Mouse (Mus musculus) forebrain, embryonic 15.5 days (tissue): ENCODE measurements around the gene Plekhb2. TPM values are rescaled to one million over a fixed set of nuclear protein-coding genes. Genes with fewer than 3 reads are reported as not detected.
A peak's percentile ranks its signal among the peaks of the same experiment; 100 is the strongest.

Experiments used
- ATAC-seq: fragments of 200-750 bp; cut with Nextera tagmentation; replicated peaks from 2 replicates; pipeline ENCODE4 v1.8.0; 2017; ENCODE audit warnings: mild to moderate bottlenecking, moderate TSS enrichment, moderate library complexity
- H3K27ac ChIP-seq: fragments of 300-500 bp; sonication (generic); replicated peaks from 2 replicates; pipeline ENCODE4 v1.5.1; 2015; ENCODE audit warnings: mild to moderate bottlenecking, inconsistent platforms
- H3K27me3 ChIP-seq: fragments of 300-500 bp; sonication (generic); 2 replicates; pipeline ENCODE4 v1.6.1; 2015; ENCODE audit warnings: inconsistent platforms
- H3K36me3 ChIP-seq: fragments of 300-500 bp; sonication (generic); 2 replicates; pipeline ENCODE4 v1.6.1; 2015; ENCODE audit warnings: mild to moderate bottlenecking, inconsistent platforms
- H3K4me1 ChIP-seq: fragments of 300-500 bp; sonication (generic); 2 replicates; pipeline ENCODE4 v1.6.1; 2015; ENCODE audit warnings: inconsistent platforms
- H3K4me2 ChIP-seq: fragments of 300-500 bp; sonication (generic); replicated peaks from 2 replicates; pipeline ENCODE4 v1.6.1; 2015; ENCODE audit warnings: mild to moderate bottlenecking, inconsistent platforms
- H3K4me3 ChIP-seq: fragments of 300-500 bp; sonication (generic); 2 replicates; pipeline ENCODE4 v1.5.1; 2015; ENCODE audit warnings: mild to moderate bottlenecking, inconsistent platforms
- H3K9ac ChIP-seq: fragments of 300-500 bp; sonication (generic); replicated peaks from 2 replicates; pipeline ENCODE4 v1.6.1; 2015; ENCODE audit warnings: mild to moderate bottlenecking, inconsistent platforms
- H3K9me3 ChIP-seq: fragments of 300-500 bp; sonication (generic); 2 replicates; pipeline ENCODE4 v1.6.1; 2016; ENCODE audit warnings: inconsistent platforms
- WGBS: fragments of 180-500 bp; shearing (Covaris S2); methylation state at CpG from one replicate; pipeline ENCODE4 v1.1.7; 2015; ENCODE audit warnings: mixed read lengths; 5-methylcytosine and 5-hydroxymethylcytosine counted together
- polyA plus RNA-seq: library from polyadenylated mRNA; unstranded; fragments of >200 nt; fragmentation: Nextera tagmentation; extraction: Ambion mirVana; gene quantifications from 2 replicates; pipeline ENCODE4 v1.2.1, GENCODE M21; 2015

The Plekhb2 gene
- 64.2 and 71.8 TPM in 2 replicates for polyA plus RNA-seq

DNA sequence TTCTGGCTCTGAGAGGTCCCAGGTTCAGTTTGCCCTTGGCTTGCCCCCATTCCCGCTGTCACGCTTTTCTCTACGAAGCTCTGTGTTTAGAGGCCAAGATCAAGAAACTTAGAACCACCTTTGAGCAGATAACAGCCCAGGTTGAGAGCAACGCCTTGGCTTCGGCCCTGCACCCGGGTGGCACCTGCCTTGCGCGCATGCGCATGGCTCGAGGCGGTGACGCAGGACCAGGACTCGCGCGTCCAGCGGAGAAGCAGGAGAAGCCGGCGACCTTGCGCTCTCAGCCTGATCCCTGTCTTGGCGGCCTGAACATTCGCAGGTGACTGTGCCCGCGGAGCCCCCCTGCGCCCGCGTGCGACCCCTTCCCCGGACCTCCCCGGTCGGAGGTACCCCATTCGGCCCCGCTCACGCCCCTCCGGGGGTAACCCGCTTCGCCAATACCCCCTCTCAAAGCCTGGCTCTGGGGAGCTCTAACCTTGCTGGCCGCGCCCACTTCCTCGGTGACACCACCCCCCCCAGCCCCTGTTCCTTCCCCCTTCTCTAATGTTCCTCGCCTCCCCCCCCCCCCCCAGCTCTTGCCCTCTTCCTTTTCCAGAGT is at the start of gene Plekhb2:
Gene Plekhb2, plus strand, starts transcription at position 232 of the 598 bp plus-strand sequence.
- ATAC-seq, result peak; percentile 87
- Histone ChIP-seq H3K9ac (peak within 1 kb of the TSS; percentile 97), H3K9me3 (no peaks in the 10 kb centered on the region), H3K36me3 (no peaks in the 10 kb centered on the region), H3K27me3 (no peaks in the 10 kb centered on the region), H3K4me2 (peak within 1 kb of the TSS; percentile 61), H3K4me1 (peaks cover 33% of the 10 kb centered on the region), H3K27ac (peak within 1 kb of the TSS; percentile 55; the same call in 1 of the 2 replicates), H3K4me3 (peak within 1 kb of the TSS; percentile 88)
- under 1% methylated on average over 39 of the region's 40 CpGs for WGBS

- Histone ChIP-seq H3K9ac (peak overlapping the region; percentile 82), H3K9me3 (no peaks in the 10 kb centered on the region), H3K4me1 (peaks cover 35% of the 10 kb centered on the region), H3K4me3 (peak overlapping the region; percentile 77), H3K4me2 (peak overlapping the region; percentile 63), H3K27ac (peak overlapping the region; percentile 87), H3K27me3 (no peaks in the 10 kb centered on the region), H3K36me3 (no peaks in the 10 kb centered on the region; the same call in 1 of the 2 replicates)
- 1% methylated on average over 42 of the region's 47 CpGs for WGBS
- ATAC-seq, result peak; percentile 91
Observed at GRCm38 (mm10) chr1:34801616-34802289, 48.0 kb upstream of the Plekhb2 start.

DNA sequence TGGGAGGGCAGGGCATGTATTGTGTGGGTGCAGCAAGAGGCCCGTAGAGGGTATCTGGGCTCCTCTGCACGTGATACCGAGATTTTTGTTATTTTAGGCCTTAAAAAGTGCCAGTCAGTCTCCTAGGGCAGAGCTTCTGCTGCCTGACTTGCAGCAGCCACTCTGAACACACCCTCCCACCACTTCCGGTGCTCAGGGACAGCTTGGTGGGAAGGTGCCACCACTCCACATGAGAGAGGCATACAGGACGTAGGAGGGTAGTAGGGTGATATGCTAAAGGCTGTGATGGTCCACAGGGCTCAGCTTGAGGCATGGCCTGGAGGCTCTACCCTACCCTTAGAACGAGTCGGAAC is 47.5 kb upstream of the Plekhb2 start:
- no peaks in the 10 kb centered on the region for H3K27me3 ChIP-seq
- H3K27ac ChIP-seq, result peak overlapping the region; percentile 87
- no peaks in the 10 kb centered on the region for H3K9me3 ChIP-seq
- peak; percentile 41 for ATAC-seq
- H3K4me1 ChIP-seq, result peaks cover 35% of the 10 kb centered on the region
- peak overlapping the region; percentile 63 for H3K4me2 ChIP-seq
- WGBS, result 29% methylated on average over 7 of the region's 7 CpGs
- H3K36me3 ChIP-seq, result no peaks in the 10 kb centered on the region; the same call in 1 of the 2 replicates
- peak overlapping the region; percentile 82 for H3K9ac ChIP-seq
- peak overlapping the region; percentile 77 for H3K4me3 ChIP-seq

DNA sequence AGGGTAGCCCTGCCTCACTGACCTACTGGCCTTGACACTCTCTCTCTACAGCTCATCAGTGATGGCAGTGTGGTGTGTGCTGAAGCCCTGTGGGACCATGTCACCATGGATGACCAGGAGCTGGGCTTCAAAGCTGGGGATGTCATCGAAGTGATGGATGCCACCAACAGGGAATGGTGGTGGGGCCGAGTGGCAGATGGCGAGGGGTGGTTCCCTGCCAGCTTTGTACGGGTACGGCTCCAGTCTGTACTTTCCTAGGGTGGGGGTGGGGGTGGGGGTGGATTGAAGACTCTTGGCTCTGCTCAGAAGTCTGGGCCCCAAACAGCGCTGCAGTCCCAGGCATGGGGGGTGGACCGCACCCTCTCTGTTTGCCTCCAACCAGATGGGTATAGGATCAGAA is 44.9 kb upstream of the Plekhb2 start:
- ATAC-seq, result no peak
- WGBS, result 79% methylated on average over 7 of the region's 7 CpGs
- peaks cover 35% of the 10 kb centered on the region for H3K4me1 ChIP-seq

DNA sequence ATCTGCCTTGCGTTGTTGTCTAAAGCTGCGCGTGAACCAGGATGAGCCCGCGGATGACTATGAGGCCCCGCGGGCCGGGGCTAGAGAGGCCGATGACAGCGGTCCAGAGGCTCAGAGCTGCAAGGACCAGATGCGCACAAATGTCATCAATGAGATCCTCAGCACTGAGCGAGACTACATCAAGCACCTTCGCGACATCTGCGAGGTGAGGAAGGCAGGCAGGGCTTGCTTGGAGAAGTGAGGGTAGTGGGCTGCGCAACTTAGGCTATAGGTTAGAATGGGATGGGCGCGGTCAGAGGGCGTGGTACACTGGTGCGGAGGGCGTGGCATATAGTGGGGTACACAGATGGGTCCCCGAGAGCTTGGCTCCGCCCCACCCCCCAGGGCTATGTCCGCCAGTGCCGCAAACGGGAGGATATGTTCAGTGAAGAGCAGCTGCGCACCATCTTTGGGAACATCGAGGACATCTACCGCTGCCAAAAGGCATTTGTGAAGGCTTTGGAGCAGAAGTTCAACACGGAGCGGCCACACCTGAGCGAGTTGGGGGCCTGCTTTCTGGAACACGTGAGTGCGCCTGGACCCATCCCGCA is 43.8 kb upstream of the Plekhb2 start:
- peaks cover 22% of the 10 kb centered on the region for H3K36me3 ChIP-seq
- WGBS, result 22% methylated on average over 35 of the region's 35 CpGs
- H3K4me2 ChIP-seq, result no peak overlapping the region
- no peak overlapping the region for H3K4me3 ChIP-seq
- no peaks in the 10 kb centered on the region for H3K9me3 ChIP-seq
- ATAC-seq, result no peak
- H3K27ac ChIP-seq, result no peak overlapping the region
- no peak overlapping the region for H3K9ac ChIP-seq
- H3K27me3 ChIP-seq, result no peaks in the 10 kb centered on the region
- H3K4me1 ChIP-seq, result peaks cover 33% of the 10 kb centered on the region

More for the DNA sequence above, 44.9 kb upstream of the Plekhb2 start:
- no peak overlapping the region for H3K4me3 ChIP-seq
- no peaks in the 10 kb centered on the region for H3K27me3 ChIP-seq
- peaks cover 12% of the 10 kb centered on the region; the same call in 1 of the 2 replicates for H3K36me3 ChIP-seq
- no peak overlapping the region for H3K9ac ChIP-seq
- H3K4me2 ChIP-seq, result no peak overlapping the region
- no peaks in the 10 kb centered on the region for H3K9me3 ChIP-seq
- no peak overlapping the region for H3K27ac ChIP-seq

DNA sequence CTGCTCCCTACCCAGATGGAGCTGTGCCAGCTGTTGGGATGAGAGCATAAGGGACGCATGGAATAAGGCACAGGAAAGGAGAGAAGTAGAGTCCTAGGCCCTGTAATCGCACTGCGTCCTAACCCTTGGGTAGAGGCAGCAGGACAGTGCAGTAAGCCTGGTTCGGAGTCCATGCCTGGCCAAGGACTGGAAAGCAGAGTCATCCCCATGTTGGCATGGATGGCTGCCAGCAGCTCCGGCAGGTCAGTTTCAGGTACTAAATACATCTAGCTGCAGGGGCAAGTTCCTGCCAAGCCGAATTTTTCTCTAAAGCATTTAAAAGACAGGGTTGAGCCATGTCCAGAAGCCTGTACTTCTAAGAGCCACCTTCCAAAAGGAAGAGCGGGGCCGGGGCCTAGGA is 41.3 kb upstream of the Plekhb2 start:
- H3K4me3 ChIP-seq, result no peak overlapping the region
- H3K4me2 ChIP-seq, result no peak overlapping the region
- no peaks in the 10 kb centered on the region for H3K27me3 ChIP-seq
- H3K36me3 ChIP-seq, result peaks cover 41% of the 10 kb centered on the region
- H3K4me1 ChIP-seq, result peaks cover 14% of the 10 kb centered on the region
- no peaks in the 10 kb centered on the region for H3K9me3 ChIP-seq
- H3K9ac ChIP-seq, result no peak overlapping the region
- H3K27ac ChIP-seq, result no peak overlapping the region
- WGBS, result 87% methylated on average over 8 of the region's 8 CpGs
- no peak for ATAC-seq

DNA sequence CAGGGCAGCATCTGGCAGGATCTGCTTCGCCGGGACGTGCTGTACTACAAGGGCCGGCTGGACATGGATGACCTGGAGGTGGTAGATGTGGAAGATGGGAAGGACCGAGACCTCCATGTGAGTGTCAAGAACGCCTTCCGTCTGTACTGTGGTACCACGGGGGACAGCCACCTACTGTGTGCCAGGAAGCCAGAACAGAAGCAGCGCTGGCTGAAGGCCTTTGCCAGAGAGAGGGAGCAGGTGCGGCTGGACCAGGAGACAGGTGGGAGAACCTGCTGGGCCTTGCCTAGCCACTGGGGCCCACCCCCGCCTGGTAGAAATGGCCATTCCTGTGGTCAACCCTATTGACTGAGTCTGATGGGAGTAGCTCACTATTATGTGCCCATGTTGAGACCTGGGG is 39.5 kb upstream of the Plekhb2 start:
- ATAC-seq, result no peak
- H3K9me3 ChIP-seq, result no peaks in the 10 kb centered on the region
- H3K27me3 ChIP-seq, result no peaks in the 10 kb centered on the region
- H3K4me2 ChIP-seq, result no peak overlapping the region
- H3K4me1 ChIP-seq, result peaks cover 4% of the 10 kb centered on the region
- H3K9ac ChIP-seq, result no peak overlapping the region
- H3K27ac ChIP-seq, result no peak overlapping the region
- no peak overlapping the region for H3K4me3 ChIP-seq
- H3K36me3 ChIP-seq, result peaks cover 56% of the 10 kb centered on the region
- WGBS, result 89% methylated on average over 11 of the region's 11 CpGs

GRCm38 (mm10) chr1:34811035-34811434 is 38.7 kb upstream of the Plekhb2 start:
- no peaks in the 10 kb centered on the region for H3K9me3 ChIP-seq
- no peak overlapping the region for H3K27ac ChIP-seq
- H3K4me3 ChIP-seq, result no peak overlapping the region
- WGBS, result 94% methylated on average over 6 of the region's 6 CpGs
- no peak overlapping the region for H3K9ac ChIP-seq
- H3K27me3 ChIP-seq, result no peaks in the 10 kb centered on the region
- no peak overlapping the region for H3K4me2 ChIP-seq
- peaks cover 3% of the 10 kb centered on the region for H3K4me1 ChIP-seq
- no peak for ATAC-seq
- peaks cover 63% of the 10 kb centered on the region for H3K36me3 ChIP-seq

DNA sequence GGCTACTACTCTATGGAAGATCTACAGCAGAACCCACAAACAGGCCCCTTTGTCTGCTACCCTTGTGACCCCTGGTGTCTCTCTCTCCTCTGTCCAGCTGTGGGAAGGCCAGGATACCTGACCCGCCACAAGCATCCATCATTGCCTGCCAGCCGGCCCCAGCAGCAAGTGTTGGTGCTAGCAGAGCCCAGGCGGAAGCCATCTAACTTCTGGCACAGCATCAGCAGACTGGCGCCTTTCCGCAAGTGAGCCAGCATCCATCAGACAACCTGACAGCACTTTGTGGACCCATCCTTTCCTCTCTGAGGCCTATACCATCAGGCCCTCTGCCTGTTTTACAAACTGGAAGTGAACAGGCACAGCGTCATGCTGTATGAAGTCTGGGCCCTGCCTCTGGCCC is 38.2 kb upstream of the Plekhb2 start:
- H3K36me3 ChIP-seq, result peaks cover 69% of the 10 kb centered on the region
- no peaks in the 10 kb centered on the region for H3K9me3 ChIP-seq
- 69% methylated on average over 6 of the region's 6 CpGs for WGBS
- no peak overlapping the region for H3K9ac ChIP-seq
- ATAC-seq, result no peak
- no peaks in the 10 kb centered on the region for H3K27me3 ChIP-seq
- no peak overlapping the region for H3K4me3 ChIP-seq
- no peaks in the 10 kb centered on the region for H3K4me1 ChIP-seq
- no peak overlapping the region for H3K27ac ChIP-seq
- H3K4me2 ChIP-seq, result no peak overlapping the region

DNA sequence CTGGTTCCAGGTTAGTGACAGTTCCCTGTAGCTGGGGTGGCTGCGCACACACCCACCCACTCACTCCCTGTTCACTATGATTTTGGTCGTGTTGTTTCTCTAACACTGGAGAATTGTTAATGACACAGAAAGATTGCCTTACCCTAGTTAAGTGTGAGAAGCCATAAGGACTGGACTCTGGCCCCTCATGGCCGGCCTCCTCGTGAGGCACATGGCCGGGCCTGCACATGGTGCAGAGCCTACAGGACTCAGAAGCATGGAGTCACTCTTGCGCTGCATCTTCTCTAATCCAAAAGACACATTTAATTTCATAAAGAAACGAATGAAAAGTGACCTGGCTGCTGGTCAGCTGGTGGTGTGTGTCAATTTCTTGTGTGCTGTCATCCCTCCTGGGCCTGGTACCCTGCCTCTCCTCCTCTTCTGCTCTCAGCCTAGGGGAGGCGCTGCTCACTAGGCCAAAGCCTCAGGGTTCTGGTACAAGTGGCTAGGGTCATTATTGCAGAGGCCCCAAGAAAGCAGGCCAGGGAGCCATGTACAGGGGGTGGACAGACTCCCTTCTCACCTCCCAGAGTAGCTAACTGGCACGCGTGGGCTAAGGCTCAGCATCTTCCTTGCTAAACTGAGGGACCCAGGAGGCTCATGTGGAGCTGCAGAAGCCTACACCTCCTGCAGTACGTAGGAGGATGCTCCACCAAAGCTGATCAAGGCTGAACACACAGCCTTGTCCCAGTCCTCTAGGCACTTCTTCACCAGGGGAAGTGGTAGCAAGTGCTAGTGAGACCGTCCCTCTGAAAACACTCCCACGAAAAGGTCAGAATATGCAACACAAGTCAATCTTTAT is 37.1 kb upstream of the Plekhb2 start:
- no peak overlapping the region for H3K4me3 ChIP-seq
- H3K27me3 ChIP-seq, result no peaks in the 10 kb centered on the region
- H3K9me3 ChIP-seq, result no peaks in the 10 kb centered on the region
- no peak overlapping the region for H3K9ac ChIP-seq
- no peak overlapping the region for H3K4me2 ChIP-seq
- no peak overlapping the region for H3K27ac ChIP-seq
- 96% methylated on average over 13 of the region's 13 CpGs for WGBS
- no peaks in the 10 kb centered on the region for H3K4me1 ChIP-seq
- H3K36me3 ChIP-seq, result peaks cover 79% of the 10 kb centered on the region
- no peak for ATAC-seq

- Histone ChIP-seq H3K36me3 (peaks cover 81% of the 10 kb centered on the region), H3K4me2 (no peak overlapping the region), H3K27me3 (no peaks in the 10 kb centered on the region), H3K27ac (no peak overlapping the region), H3K4me1 (no peaks in the 10 kb centered on the region), H3K9me3 (no peaks in the 10 kb centered on the region), H3K4me3 (no peak overlapping the region), H3K9ac (no peak overlapping the region)
- 88% methylated on average over 6 of the region's 6 CpGs for WGBS
- no peak for ATAC-seq
Observed at GRCm38 (mm10) chr1:34815843-34816242, 33.9 kb upstream of the Plekhb2 start.
